Mouse (Mus musculus) forebrain, embryonic 16.5 days (tissue): Measurements from ENCODE around the gene Mbd4. TPM values are rescaled to one million over a fixed set of nuclear protein-coding genes. Genes with fewer than 3 reads are reported as not detected.

Source experiments
- ATAC-seq: fragments of 200-750 bp; cut with Nextera tagmentation; 2 replicates; pipeline ENCODE4 v1.8.0; 2017; ENCODE audit warnings: mild to moderate bottlenecking, moderate library complexity
- H3K27ac ChIP-seq: fragments of 300-500 bp; sonication (generic); 2 replicates; pipeline ENCODE4 v1.5.1; 2014; ENCODE audit warnings: low read length, control low read depth
- H3K27me3 ChIP-seq: fragments of 300-500 bp; sonication (generic); replicated peaks from 2 replicates; pipeline ENCODE4 v1.6.1; 2014; ENCODE audit warnings: low read length; ENCODE audit not compliant: control insufficient read depth, insufficient read depth
- H3K36me3 ChIP-seq: fragments of 300-500 bp; sonication (generic); 2 replicates; pipeline ENCODE4 v1.6.1; 2014; ENCODE audit not compliant: control insufficient read depth, insufficient read depth
- H3K4me1 ChIP-seq: fragments of 300-500 bp; sonication (generic); replicated peaks from 2 replicates; pipeline ENCODE4 v1.6.1; 2014; ENCODE audit warnings: low read length; ENCODE audit not compliant: control insufficient read depth, insufficient read depth
- H3K4me2 ChIP-seq: fragments of 300-500 bp; sonication (generic); 2 replicates; pipeline ENCODE4 v1.6.1; 2014; ENCODE audit warnings: mild to moderate bottlenecking, low read length, control low read depth
- H3K4me3 ChIP-seq: fragments of 300-500 bp; sonication (generic); replicated peaks from 2 replicates; pipeline ENCODE4 v1.5.1; 2014; ENCODE audit warnings: mild to moderate bottlenecking, low read length, control low read depth
- H3K9ac ChIP-seq: fragments of 300-500 bp; sonication (generic); replicated peaks from 2 replicates; pipeline ENCODE4 v1.6.1; 2014; ENCODE audit warnings: low read depth, low read length, control low read depth
- H3K9me3 ChIP-seq: fragments of 300-500 bp; sonication (generic); 2 replicates; pipeline ENCODE4 v1.6.1; 2016; ENCODE audit warnings: low read length; ENCODE audit not compliant: control insufficient read depth
- WGBS: fragments of 180-500 bp; shearing (Covaris S2); extraction: QIAGEN DNeasy Blood & Tissue Kit; methylation state at CpG from one replicate; pipeline ENCODE4 v1.1.7; 2014; 5-methylcytosine and 5-hydroxymethylcytosine counted together
- polyA plus RNA-seq: library from polyadenylated mRNA; unstranded; fragments of >200 nt; fragmentation: Nextera tagmentation; extraction: Ambion mirVana; gene quantifications from 2 replicates; pipeline ENCODE4 v1.2.1, GENCODE M21; 2015

Mbd4 gene
- polyA plus RNA-seq, 1 experiment from 2014 or later, result 14.4 TPM

- peak overlapping the region; percentile 77 for H3K9ac ChIP-seq
- no peaks in the 10 kb centered on the region for H3K27me3 ChIP-seq
- peaks cover 22% of the 10 kb centered on the region for H3K4me1 ChIP-seq
- peak; percentile 24; the same call in 1 of the 2 replicates for ATAC-seq
- peak overlapping the region; percentile 84 for H3K4me2 ChIP-seq
- H3K27ac ChIP-seq, result peak overlapping the region; percentile 97
- WGBS, result under 1% methylated on average over 22 of the region's 22 CpGs
- H3K9me3 ChIP-seq, result no peaks in the 10 kb centered on the region
- peak overlapping the region; percentile 92 for H3K4me3 ChIP-seq
- peaks cover 15% of the 10 kb centered on the region for H3K36me3 ChIP-seq
Measured at GRCm38 (mm10) chr6:115808196-115808487, 45.0 kb downstream of the Mbd4 start.

GRCm38 (mm10) chr6:115807464-115808195, 45.5 kb downstream of the Mbd4 start:
- peaks cover 22% of the 10 kb centered on the region for H3K4me1 ChIP-seq
- no peaks in the 10 kb centered on the region for H3K27me3 ChIP-seq
- peaks cover 15% of the 10 kb centered on the region for H3K36me3 ChIP-seq
- ATAC-seq, result no peak
- H3K9ac ChIP-seq, result peak overlapping the region; percentile 77
- H3K27ac ChIP-seq, result peak overlapping the region; percentile 97
- H3K9me3 ChIP-seq, result no peaks in the 10 kb centered on the region
- peak overlapping the region; percentile 92 for H3K4me3 ChIP-seq
- WGBS, result 4% methylated on average over 15 of the region's 15 CpGs
- H3K4me2 ChIP-seq, result peak overlapping the region; percentile 84

GRCm38 (mm10) chr6:115804432-115805192, 48.6 kb downstream of the Mbd4 start:
- Histone ChIP-seq H3K9me3 (no peaks in the 10 kb centered on the region), H3K4me3 (no peak overlapping the region), H3K27me3 (no peaks in the 10 kb centered on the region), H3K4me2 (no peak overlapping the region), H3K9ac (no peak overlapping the region), H3K36me3 (peaks cover 32% of the 10 kb centered on the region), H3K4me1 (peaks cover 22% of the 10 kb centered on the region), H3K27ac (no peak overlapping the region)
- WGBS, result 62% methylated on average over 10 of the region's 10 CpGs
- no peak for ATAC-seq

- Histone ChIP-seq H3K4me3 (no peak overlapping the region), H3K27me3 (no peaks in the 10 kb centered on the region), H3K36me3 (peaks cover 38% of the 10 kb centered on the region), H3K4me2 (no peak overlapping the region), H3K27ac (no peak overlapping the region), H3K4me1 (peaks cover 20% of the 10 kb centered on the region), H3K9ac (no peak overlapping the region), H3K9me3 (no peaks in the 10 kb centered on the region)
- ATAC-seq, result peak; percentile 19; the same call in 1 of the 2 replicates
- 43% methylated on average over 16 of the region's 16 CpGs for WGBS
Measured at GRCm38 (mm10) chr6:115803541-115804382, 49.4 kb downstream of the Mbd4 start.

- no peak overlapping the region for H3K27ac ChIP-seq
- no peak overlapping the region for H3K4me3 ChIP-seq
- H3K4me2 ChIP-seq, result no peak overlapping the region
- 100% methylated on average over 3 of the region's 3 CpGs for WGBS
- H3K27me3 ChIP-seq, result no peaks in the 10 kb centered on the region
- no peak for ATAC-seq
- no peaks in the 10 kb centered on the region for H3K9me3 ChIP-seq
- H3K4me1 ChIP-seq, result peaks cover 10% of the 10 kb centered on the region
- H3K9ac ChIP-seq, result no peak overlapping the region
- peaks cover 55% of the 10 kb centered on the region for H3K36me3 ChIP-seq
Measured at GRCm38 (mm10) chr6:115801811-115802210, 51.4 kb downstream of the Mbd4 start.

GRCm38 (mm10) chr6:115792691-115793215, 60.4 kb downstream of the Mbd4 start:
- no peaks in the 10 kb centered on the region for H3K27me3 ChIP-seq
- no peak overlapping the region for H3K4me3 ChIP-seq
- H3K9ac ChIP-seq, result no peak overlapping the region
- H3K27ac ChIP-seq, result no peak overlapping the region
- H3K9me3 ChIP-seq, result no peaks in the 10 kb centered on the region
- ATAC-seq, result no peak
- WGBS, result 86% methylated on average over 21 of the region's 21 CpGs
- no peak overlapping the region for H3K4me2 ChIP-seq
- H3K36me3 ChIP-seq, result peaks cover 41% of the 10 kb centered on the region
- no peaks in the 10 kb centered on the region for H3K4me1 ChIP-seq

- 87% methylated on average over 34 of the region's 34 CpGs for WGBS
- H3K4me1 ChIP-seq, result no peaks in the 10 kb centered on the region
- no peak overlapping the region for H3K27ac ChIP-seq
- no peak for ATAC-seq
- H3K9me3 ChIP-seq, result no peaks in the 10 kb centered on the region
- H3K9ac ChIP-seq, result no peak overlapping the region
- no peak overlapping the region for H3K4me3 ChIP-seq
- peaks cover 39% of the 10 kb centered on the region for H3K36me3 ChIP-seq
- no peak overlapping the region for H3K4me2 ChIP-seq
- no peaks in the 10 kb centered on the region for H3K27me3 ChIP-seq
Measured at GRCm38 (mm10) chr6:115791842-115792686, 61.1 kb downstream of the Mbd4 start.

GRCm38 (mm10) chr6:115791016-115791415, 62.2 kb downstream of the Mbd4 start:
- H3K4me1 ChIP-seq, result no peaks in the 10 kb centered on the region
- H3K9me3 ChIP-seq, result no peaks in the 10 kb centered on the region
- H3K4me3 ChIP-seq, result no peak overlapping the region
- no peaks in the 10 kb centered on the region for H3K27me3 ChIP-seq
- no peak overlapping the region for H3K4me2 ChIP-seq
- ATAC-seq, result no peak
- peaks cover 30% of the 10 kb centered on the region for H3K36me3 ChIP-seq
- no peak overlapping the region for H3K27ac ChIP-seq
- no peak overlapping the region for H3K9ac ChIP-seq
- WGBS, result 81% methylated on average over 10 of the region's 10 CpGs
